Mouse (Mus musculus) embryonic facial prominence, embryonic 14.5 days (tissue): ENCODE results near the gene Gm42791. TPM values are rescaled to one million over a fixed set of nuclear protein-coding genes. Genes with fewer than 3 reads are reported as not detected.

ENCODE experiments used
- ATAC-seq: fragments of 200-750 bp; cut with Nextera tagmentation; 2 replicates; pipeline ENCODE4 v1.8.0; 2017; ENCODE audit warnings: low read depth, moderate number of reproducible peaks, moderate TSS enrichment
- DNase-seq: peaks from one replicate; pipeline ENCODE4 v3.0.0-alpha.2; 2015; ENCODE audit warnings: low spot score
- H3K27ac ChIP-seq: fragments of 300-500 bp; sonication (generic); replicated peaks from 2 replicates; pipeline ENCODE4 v1.5.1; 2014; ENCODE audit warnings: low read depth, mild to moderate bottlenecking, low read length, moderate library complexity
- H3K27me3 ChIP-seq: fragments of 300-500 bp; sonication (generic); replicated peaks from 2 replicates; pipeline ENCODE4 v1.6.1; 2014; ENCODE audit warnings: low read length; ENCODE audit not compliant: control insufficient read depth, insufficient read depth
- H3K36me3 ChIP-seq: fragments of 300-500 bp; sonication (generic); 2 replicates; pipeline ENCODE4 v1.6.1; 2014; ENCODE audit warnings: low read length, mixed read lengths; ENCODE audit not compliant: control insufficient read depth, insufficient read depth
- H3K4me1 ChIP-seq: fragments of 300-500 bp; sonication (generic); 2 replicates; pipeline ENCODE4 v1.6.1; 2014; ENCODE audit warnings: antibody characterized with exemption, low read length; ENCODE audit not compliant: control insufficient read depth, insufficient read depth
- H3K4me2 ChIP-seq: fragments of 300-500 bp; sonication (generic); 2 replicates; pipeline ENCODE4 v1.6.1; 2014; ENCODE audit warnings: low read depth, mild to moderate bottlenecking, low read length, moderate library complexity, mixed read lengths
- H3K4me3 ChIP-seq: fragments of 300-500 bp; sonication (generic); 2 replicates; pipeline ENCODE4 v1.5.1; 2014; ENCODE audit warnings: low read depth, mild to moderate bottlenecking, low read length
- H3K9ac ChIP-seq: fragments of 300-500 bp; sonication (generic); 2 replicates; pipeline ENCODE4 v1.6.1; 2014; ENCODE audit warnings: low read depth, mild to moderate bottlenecking, low read length, moderate library complexity, mixed read lengths
- H3K9me3 ChIP-seq: fragments of 300-500 bp; sonication (generic); 2 replicates; pipeline ENCODE4 v1.6.1; 2016; ENCODE audit warnings: low read length; ENCODE audit not compliant: control insufficient read depth
- WGBS: fragments of 180-500 bp; shearing (Covaris S2); extraction: QIAGEN DNeasy Blood & Tissue Kit; methylation state at CpG from one replicate; pipeline ENCODE4 v1.1.7; 2014; 5-methylcytosine and 5-hydroxymethylcytosine counted together
- polyA plus RNA-seq: library from polyadenylated mRNA; unstranded; fragments of >200 nt; fragmentation: Nextera tagmentation; extraction: Ambion mirVana; gene quantifications from 2 replicates; pipeline ENCODE4 v1.2.1, GENCODE M21; 2014

Gm42791 gene
- polyA plus RNA-seq, result 2.2 TPM in 1 of 2 replicates, not detected in the other

DNA sequence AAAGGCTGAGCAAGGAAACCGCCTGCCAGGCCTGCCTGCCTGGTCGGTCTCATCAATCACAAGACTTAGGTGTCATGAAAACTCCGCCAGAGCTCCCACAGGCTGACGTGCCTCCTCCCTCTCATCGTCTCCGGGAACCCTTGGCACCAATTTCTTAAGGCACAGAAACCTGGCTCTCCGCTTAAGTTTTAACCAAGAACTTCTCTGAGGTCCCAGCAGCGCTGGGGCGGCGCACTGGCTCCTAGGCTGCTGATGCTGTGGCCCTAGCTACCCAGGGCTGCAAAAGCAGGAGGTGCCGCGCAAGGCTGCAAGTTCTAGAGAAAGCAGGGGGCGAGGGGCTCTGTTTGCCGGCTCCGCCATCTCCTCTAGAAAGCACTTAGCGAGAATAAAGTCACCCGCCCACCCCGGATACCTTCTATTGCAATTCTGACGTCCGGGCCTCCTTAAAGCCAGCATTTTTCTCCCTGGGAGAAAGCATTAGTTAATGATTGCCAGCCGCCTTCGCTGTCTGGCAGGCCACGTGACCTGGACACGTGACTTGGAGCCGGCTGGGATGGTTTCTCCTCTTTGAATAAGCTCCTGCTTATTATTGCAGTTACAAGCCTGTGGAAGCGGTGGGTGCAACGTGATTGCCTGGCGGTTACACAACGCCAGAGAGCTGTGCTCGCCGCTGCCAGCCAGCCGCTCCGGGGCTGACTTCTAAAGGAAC is at the start of gene Gm42791:
Gene Gm42791, minus strand, starts transcription at position 442 of the 709 bp plus-strand sequence.
- peaks cover 12% of the 10 kb centered on the region for H3K4me1 ChIP-seq
- peak within 1 kb of the TSS; percentile 91 for H3K27ac ChIP-seq
- DNase-seq (peak; percentile 97), ATAC-seq (peak; percentile 87)
- H3K36me3 ChIP-seq, result 0 out of 2 replicates have a peak, but pooled peaks cover 4% of the 10 kb centered on the region
- peak within 1 kb of the TSS; percentile 40 for H3K4me3 ChIP-seq
- under 1% methylated on average over 33 of the region's 33 CpGs for WGBS
- H3K9ac ChIP-seq, result peak within 1 kb of the TSS; percentile 64
- H3K9me3 ChIP-seq, result no peaks in the 10 kb centered on the region
- H3K4me2 ChIP-seq, result peak within 1 kb of the TSS; percentile 61
- no peaks in the 10 kb centered on the region for H3K27me3 ChIP-seq

DNA sequence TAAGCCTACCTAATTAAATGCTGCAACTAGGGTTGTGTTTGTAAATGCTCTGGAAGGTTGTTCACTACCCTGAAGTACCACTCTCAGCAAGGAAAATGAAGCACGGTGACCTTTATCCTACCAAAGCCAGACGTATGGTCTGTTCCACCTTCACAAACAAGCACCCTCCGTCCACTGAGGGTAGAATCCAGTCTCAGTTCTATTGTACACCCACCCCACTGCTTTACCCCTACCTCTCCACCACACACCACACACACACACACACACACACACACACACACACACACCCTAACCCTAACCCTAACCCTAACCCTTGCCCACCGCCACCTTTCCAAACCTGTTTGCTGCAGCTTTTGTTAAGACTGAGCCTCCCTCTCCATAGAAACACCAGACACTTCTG is 49.1 kb upstream of the Gm42791 start:
- peaks cover 27% of the 10 kb centered on the region for H3K36me3 ChIP-seq
- no peaks in the 10 kb centered on the region for H3K4me1 ChIP-seq
- WGBS, result 78% methylated on average over 4 of the region's 4 CpGs
- H3K27me3 ChIP-seq, result no peaks in the 10 kb centered on the region
- ATAC-seq (no peak), DNase-seq (no peak)
- no peak overlapping the region for H3K9ac ChIP-seq
- H3K4me2 ChIP-seq, result no peak overlapping the region
- peaks cover 8% of the 10 kb centered on the region; the same call in 1 of the 2 replicates for H3K9me3 ChIP-seq
- H3K4me3 ChIP-seq, result no peak overlapping the region
- no peak overlapping the region for H3K27ac ChIP-seq

- WGBS, result 87% methylated on average over 6 of the region's 6 CpGs
Observed at GRCm38 (mm10) chr5:149043240-149043639, 48.3 kb upstream of the Gm42791 start.

GRCm38 (mm10) chr5:149039825-149040224 is 44.9 kb upstream of the Gm42791 start:
- Histone ChIP-seq H3K4me2 (no peak overlapping the region), H3K9ac (no peak overlapping the region), H3K27ac (no peak overlapping the region), H3K36me3 (0 out of 2 replicates have a peak, but pooled peaks cover under 1% of the 10 kb centered on the region), H3K9me3 (peaks cover 13% of the 10 kb centered on the region), H3K4me1 (no peaks in the 10 kb centered on the region), H3K27me3 (no peaks in the 10 kb centered on the region), H3K4me3 (no peak overlapping the region)
- ATAC-seq, result no peak
- no peak for DNase-seq
- WGBS, result 88% methylated on average over 5 of the region's 5 CpGs

More at GRCm38 (mm10) chr5:149043240-149043639, 48.3 kb upstream of the Gm42791 start:
- Histone ChIP-seq H3K9ac (no peak overlapping the region), H3K27ac (no peak overlapping the region), H3K4me1 (no peaks in the 10 kb centered on the region), H3K36me3 (peaks cover 23% of the 10 kb centered on the region), H3K9me3 (peaks cover 8% of the 10 kb centered on the region; the same call in 1 of the 2 replicates), H3K4me3 (no peak overlapping the region), H3K4me2 (no peak overlapping the region), H3K27me3 (no peaks in the 10 kb centered on the region)
- ATAC-seq (no peak), DNase-seq (no peak)

- Histone ChIP-seq H3K27ac (0 out of 2 replicates have a peak overlapping the region, but pooled peaks have one; percentile 21), H3K4me2 (peak overlapping the region; percentile 8; the same call in 1 of the 2 replicates), H3K36me3 (no peaks in the 10 kb centered on the region), H3K9ac (no peak overlapping the region), H3K27me3 (no peaks in the 10 kb centered on the region), H3K9me3 (peaks cover 13% of the 10 kb centered on the region), H3K4me3 (no peak overlapping the region), H3K4me1 (no peaks in the 10 kb centered on the region)
- ATAC-seq, result peak; percentile 44; the same call in 1 of the 2 replicates
- 14% methylated on average over 10 of the region's 10 CpGs for WGBS
- DNase-seq, result peak; percentile 70
Observed at GRCm38 (mm10) chr5:149037729-149038128, 42.8 kb upstream of the Gm42791 start.

DNA sequence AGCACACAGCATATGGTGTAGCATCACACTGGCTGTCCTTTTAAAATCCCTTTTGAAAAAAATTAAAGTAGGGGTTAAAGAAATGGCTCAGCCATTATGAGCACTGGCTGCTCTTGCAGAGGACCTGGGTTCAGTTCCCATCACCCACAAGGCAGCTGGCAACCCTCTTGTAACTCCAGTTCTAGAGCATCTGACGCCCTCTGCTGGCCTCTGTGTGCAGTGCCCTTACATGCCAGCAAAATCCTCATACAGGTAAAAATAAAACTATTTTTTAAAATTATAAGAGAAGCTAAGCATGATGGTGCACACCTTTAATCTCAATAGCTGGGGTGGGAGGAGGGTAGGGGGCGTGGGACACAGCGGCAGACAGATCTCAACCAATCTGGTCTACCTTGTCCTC is 42.0 kb upstream of the Gm42791 start:
- no peaks in the 10 kb centered on the region for H3K27me3 ChIP-seq
- peaks cover 13% of the 10 kb centered on the region for H3K9me3 ChIP-seq
- no peak overlapping the region for H3K9ac ChIP-seq
- ATAC-seq (no peak), DNase-seq (no peak)
- H3K36me3 ChIP-seq, result no peaks in the 10 kb centered on the region
- H3K4me3 ChIP-seq, result no peak overlapping the region
- peak overlapping the region; percentile 21; the same call in 1 of the 2 replicates for H3K27ac ChIP-seq
- H3K4me1 ChIP-seq, result no peaks in the 10 kb centered on the region
- H3K4me2 ChIP-seq, result no peak overlapping the region
- WGBS, result 91% methylated on average over 3 of the region's 3 CpGs

GRCm38 (mm10) chr5:149032438-149032837 is 37.5 kb upstream of the Gm42791 start:
- 94% methylated on average over 4 of the region's 4 CpGs for WGBS
- no peaks in the 10 kb centered on the region for H3K36me3 ChIP-seq
- peaks cover 6% of the 10 kb centered on the region for H3K9me3 ChIP-seq
- no peak overlapping the region for H3K27ac ChIP-seq
- ATAC-seq (no peak), DNase-seq (no peak)
- no peak overlapping the region for H3K4me2 ChIP-seq
- H3K4me1 ChIP-seq, result peaks cover 13% of the 10 kb centered on the region; the same call in 1 of the 2 replicates
- H3K27me3 ChIP-seq, result no peaks in the 10 kb centered on the region
- H3K4me3 ChIP-seq, result no peak overlapping the region
- H3K9ac ChIP-seq, result no peak overlapping the region

GRCm38 (mm10) chr5:149031199-149031750 is 36.3 kb upstream of the Gm42791 start:
- Histone ChIP-seq H3K4me1 (peaks cover 13% of the 10 kb centered on the region; the same call in 1 of the 2 replicates), H3K9me3 (no peaks in the 10 kb centered on the region), H3K9ac (peak overlapping the region; percentile 67), H3K4me3 (peak overlapping the region; percentile 35), H3K27ac (peak overlapping the region; percentile 87), H3K4me2 (peak overlapping the region; percentile 60), H3K36me3 (no peaks in the 10 kb centered on the region), H3K27me3 (no peaks in the 10 kb centered on the region)
- DNase-seq (peak; percentile 92), ATAC-seq (peak; percentile 91)
- WGBS, result 5% methylated on average over 25 of the region's 30 CpGs
